Mouse (Mus musculus) CD8-positive naive resting alpha-beta T cell, adult 2 months (primary cell): ENCODE data around the gene Mmaa.

ENCODE experiments used
- DNase-seq, 2 experiments: peaks; one replicate each; pipeline ENCODE4 v3.0.0; 2022; ENCODE audit warnings: low read depth in 2 of 2, low spot score in 2 of 2

Gene Mmaa

DNA sequence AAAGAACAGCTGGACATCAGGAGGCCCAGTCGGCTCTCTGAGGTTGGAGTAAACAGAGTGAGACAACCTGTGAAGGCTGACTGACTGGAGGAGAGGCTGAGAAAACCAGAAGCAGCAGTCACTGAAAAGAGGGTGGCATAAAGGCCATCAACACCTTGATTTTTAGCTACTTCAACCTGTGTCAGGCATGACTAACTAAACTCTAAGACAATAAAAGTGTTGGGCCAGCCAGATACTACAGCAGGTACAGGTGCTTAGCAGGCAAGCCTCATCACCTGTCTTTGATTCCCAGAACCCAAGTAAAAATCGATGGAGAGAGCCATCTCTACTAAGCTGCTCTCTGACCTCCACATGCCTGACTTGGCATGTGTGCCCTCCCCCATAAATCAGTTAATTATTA lies 6.1 kb downstream of the Mmaa start:
- DNase-seq: no peak

DNA sequence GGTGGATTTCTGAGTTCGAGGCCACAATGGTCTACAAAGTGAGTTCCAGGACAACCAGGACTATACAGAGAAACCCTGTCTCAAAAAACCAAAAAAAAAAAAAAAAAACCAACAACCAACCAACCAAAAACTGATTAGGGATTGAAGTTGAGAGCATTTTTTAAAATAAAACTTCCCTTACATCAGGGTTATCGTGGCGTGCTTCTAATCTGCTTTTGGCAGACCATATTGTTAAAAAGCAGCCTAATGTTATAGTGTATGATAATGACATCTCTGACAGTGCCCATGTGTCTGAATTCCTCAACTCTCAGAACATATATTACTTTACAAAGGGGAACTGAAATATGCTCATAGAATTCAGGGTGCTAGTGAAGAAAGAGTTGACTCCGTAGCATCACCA lies 6.5 kb downstream of the Mmaa start:
- DNase-seq: no peak

DNA sequence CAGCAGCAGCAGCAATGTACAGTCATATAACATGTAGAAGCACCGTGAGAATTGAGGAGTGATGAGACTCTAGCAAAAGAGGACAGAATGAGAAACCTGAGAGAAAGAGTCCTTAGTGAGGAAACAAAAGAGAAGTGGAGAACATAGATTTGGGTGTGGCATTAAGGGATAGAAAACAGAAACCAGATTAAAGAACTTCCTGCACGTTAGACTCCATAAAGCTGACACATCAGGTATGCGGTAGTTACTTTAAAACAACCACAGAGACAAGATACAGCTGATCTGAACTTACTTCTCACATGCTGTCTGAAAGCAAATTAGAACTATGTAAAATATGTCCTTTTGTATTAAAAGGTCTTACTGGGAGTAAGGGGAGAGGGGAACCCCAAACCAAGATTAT lies 8.3 kb downstream of the Mmaa start:
- no peak for DNase-seq

DNA sequence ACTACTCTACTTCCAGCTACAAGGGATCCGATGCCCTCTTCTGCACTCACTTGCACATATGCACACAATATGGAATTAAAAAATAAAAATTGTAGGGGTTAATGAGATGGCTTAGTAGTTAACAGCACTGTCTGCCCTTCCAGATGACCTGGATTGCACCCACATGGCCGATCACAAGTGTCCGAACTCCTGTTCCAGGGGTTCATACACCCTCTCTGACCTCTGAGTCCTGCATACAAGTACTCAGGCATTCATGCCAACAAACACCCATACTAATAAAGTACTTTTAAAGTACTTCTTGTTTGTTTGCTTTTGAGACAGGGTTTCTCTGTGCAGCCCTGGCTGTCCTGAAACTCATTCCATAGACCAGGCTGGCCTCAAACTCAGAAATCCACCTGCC lies 10.1 kb downstream of the Mmaa start:
- no peak for DNase-seq

DNA sequence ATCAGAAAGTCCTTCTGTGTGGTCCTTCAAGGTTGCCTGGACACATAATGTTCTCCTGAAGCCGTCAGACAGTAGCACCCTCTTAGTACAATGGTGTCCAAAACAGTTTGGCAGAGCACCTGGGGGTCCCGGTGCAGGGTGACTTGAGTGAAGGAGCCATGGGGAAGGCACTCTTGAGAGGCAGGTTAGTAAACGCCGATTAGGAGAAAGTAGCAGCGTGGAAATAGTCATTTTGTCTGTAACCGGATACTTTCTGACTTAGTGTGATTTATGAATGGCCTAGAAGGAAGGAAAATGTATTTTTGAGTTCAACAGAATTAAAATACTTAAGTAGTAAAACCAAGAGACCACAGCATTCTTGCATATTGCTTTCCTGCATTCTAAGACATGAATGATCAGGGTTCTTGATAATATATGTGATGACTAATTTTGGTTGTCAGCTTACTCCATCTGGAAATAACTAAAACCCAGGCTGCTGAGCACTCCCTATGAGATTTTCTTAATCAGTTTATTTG lies 13.3 kb downstream of the Mmaa start:
- no peak for DNase-seq

DNA sequence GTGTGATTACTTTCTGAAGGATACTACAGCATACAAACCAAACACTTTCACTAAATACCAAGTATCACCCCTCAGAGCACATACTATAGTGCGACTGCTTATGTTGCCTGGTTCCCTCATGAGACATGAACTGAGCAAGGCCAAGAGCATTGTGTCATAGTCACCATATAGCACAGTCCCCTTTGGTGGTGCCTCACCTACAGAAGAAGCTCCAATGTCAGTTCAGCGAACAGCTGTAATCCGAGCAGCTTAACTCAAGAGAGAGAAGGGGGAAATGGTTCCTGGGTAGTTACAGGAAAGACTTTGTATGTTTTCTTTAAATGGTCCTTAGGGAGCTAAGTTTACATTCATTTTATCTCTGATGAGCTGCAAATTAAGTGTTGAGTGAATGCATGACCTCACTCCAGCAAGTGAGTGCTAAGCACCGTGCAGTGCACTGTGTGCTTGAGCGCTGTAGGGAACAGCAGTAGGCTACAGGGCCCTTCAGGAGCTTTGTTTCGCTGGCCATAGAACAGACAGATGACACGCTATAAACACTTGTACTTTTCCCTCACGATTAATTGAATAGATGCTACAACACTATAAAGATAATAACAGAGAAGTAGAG lies 17.4 kb downstream of the Mmaa start:
- DNase-seq: no peak

DNA sequence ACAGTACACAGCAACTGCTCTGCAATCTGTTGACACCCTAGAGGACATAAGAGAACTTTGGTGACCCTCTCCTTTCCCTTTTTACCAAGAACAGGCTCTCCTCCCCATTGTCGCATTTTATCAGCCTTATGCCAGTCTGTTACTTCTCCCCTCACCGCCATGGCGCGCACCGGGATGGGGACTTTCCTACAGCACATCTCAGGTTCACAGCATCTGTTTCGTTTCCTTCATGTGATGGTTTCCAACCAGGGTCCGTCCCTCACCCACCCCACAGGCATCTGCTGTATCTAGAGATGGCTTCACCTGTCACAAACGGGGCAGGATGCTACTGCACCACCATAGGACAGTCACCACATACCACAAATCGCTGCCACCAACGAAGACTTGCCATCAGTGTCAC lies 19.8 kb downstream of the Mmaa start:
- DNase-seq: no peak

DNA sequence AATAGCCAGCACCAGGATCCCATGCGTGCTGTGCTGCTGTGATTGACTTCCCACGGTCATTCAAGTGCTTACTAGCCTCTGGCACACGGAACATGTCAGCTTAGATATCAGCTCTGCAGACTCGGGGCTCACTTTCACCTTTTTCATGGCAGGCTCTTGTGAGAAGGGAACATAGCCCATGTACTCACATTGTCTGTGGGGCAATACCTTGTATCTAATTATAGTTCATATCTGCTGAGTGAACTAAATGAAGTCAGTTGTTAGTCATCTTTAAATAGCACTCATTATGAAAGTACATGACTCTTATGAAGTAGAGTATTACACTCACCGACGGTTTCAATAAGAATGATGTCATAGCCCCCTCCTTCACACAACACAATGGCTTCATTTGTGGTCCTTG lies 21.0 kb downstream of the Mmaa start:
- DNase-seq: no peak

DNA sequence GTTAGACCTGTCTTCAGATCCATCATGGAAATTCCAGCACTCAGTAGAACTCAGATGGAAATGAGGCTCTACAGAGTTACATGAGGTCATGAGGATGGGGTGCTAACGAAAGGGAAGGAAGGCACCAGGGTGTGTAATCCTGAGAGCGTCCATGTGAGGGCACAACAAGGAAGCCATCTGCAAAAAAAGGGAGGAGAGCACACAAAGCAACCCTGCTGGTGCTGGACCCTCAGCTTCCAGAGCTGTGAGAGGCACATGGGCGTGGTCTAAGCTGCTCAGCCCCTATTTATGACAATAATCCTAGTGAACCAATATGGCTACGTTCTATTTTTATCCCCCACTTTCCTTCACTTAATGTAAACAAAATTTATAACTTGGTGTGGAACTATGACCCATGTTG lies 22.1 kb downstream of the Mmaa start:
- DNase-seq: no peak

DNA sequence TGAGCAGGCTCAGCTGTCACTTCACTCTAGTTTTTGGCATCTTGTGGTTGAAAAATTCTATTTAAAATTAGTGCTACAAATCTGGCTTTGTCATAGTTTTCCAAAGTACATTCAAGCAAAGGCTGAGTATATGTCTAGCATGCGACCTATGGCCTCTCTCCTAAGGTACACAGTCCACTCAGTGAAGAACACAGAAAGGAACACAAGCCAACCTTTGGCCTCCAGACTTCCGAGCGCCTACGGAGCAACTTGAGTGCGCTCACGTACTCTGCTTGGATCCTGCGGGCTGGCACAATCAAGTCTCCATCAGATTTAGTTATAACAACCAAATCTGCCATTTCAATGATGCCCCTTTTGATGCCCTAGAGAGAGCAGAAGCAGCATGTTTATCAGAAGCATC lies 25.8 kb downstream of the Mmaa start:
- no peak for DNase-seq

DNA sequence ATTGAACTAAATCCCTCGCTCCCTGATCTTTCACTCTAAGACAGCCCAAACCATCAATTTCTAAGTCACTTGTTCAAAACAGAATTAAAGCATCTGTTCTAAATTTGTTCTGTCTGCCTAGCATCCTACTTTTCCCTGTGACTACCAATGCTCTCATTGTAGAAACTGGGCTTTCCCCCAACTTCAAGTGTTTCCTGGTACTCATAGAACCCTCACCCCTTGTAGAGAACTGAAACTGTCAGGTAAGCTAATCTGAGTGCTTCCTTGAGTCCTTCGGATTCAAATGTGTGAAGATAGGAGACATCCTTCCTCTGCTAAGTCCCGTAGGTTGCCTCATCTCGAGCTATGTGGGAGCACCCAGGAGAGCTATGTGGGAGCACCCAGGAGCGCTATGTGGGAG lies 32.8 kb downstream of the Mmaa start:
- no peak for DNase-seq

DNA sequence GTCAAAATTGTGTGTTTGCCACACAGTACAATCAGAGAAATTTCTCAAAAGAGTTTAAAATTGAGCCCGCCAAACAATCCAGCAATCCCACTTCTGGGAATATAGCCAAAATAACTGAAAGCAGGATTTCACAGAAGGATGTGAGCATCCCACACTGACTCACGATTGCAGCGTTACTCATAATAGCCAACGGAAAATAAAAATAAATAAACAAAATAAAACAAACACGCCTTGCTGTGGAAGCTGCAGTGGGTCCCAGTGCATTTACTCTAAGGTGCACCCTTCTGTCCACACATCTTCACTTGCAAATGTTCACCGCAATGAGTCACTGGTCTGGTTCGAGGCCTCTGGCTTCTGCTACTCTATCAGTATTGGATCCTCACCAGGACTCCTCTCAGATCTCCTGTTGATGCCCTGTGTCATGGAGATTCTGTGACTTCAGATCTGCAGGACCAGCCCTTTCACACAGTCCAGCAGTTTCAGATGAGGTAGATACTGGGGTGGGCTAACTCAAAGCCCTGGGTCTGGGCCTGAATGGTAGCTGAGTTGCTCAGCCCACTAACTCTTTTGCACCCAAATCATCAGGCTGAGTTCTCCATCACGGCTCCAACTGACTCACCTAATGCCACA lies 38.5 kb downstream of the Mmaa start:
- DNase-seq: no peak

DNA sequence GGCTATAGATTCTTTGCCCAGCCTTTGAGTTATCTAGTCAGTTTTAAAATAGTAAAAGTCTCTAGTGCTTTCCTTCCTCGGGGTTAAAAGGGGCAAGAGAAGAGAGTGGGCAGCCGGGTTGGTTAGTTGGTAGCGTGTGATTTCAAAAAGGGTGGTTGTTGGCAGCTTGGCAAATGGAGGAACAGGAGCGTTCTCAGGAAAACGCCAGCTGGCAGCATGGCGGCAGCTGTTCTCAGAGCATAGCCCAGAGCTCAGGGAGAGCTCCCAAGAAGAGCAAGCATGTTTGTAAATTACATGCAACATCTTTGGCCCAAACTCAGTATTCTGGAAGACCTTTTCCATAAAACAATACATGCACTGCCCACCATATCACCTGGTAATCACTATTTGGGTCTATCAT lies 41.0 kb downstream of the Mmaa start:
- no peak for DNase-seq

DNA sequence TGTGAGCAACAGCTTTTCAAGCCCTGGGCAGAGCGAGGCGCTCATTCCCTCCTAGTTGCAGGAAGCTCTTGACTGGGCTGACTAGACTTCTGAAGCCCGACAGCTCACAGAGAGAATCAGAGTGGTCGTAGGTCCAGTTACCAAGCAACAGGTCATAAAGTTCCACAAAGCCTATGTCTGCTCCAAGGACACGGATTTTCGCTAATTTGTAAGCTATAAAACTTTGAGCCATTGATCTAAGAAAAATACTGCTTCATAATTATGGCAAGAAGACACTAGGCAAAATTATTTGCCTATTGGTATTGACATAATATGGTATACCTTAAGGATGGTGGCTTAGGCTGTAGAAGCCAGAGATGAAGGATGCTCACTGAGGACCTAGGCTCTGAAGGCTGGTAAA lies 46.3 kb downstream of the Mmaa start, which contains the start of gene 1700011L22Rik:
Gene 1700011L22Rik, minus strand, starts transcription at position 101 of the 400 bp plus-strand sequence.
- DNase-seq: no peak

DNA sequence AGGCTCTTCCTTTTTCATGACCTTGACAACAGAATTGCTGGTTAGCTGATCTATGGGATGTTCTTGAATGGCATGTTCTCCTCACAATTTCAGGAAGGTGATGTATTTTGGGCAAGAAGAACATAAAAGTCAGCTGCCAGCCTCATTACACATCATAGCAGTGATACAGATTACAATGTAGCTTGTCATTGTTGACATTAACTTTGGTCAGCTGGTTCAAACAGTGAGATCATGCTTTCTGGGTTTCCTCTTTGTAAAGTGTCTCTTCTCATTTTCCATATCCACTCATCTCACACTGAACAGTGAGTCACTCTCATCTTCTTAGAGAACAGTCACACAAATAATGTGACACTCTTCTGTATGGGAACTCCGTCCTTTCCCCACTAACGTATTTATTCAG lies 51.3 kb downstream of the Mmaa start:
- DNase-seq: no peak

DNA sequence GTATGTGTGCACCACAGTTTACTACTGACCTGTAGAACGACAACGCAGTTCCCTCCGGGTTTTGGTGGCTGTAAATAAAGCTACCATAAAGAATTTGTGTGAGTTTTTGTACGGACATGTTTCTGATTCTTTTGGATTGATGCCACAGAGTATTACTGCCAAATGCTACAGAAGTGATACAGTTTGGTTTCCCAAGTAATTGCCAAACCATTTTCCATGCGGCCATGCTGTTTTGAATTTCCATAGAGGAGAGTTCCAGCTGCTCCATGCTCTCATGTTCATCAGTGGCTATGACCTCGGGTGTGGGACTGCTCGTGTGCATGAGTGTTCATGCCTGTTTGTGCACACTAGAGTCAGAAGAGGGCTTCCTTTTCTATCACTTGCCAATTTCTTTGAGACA lies 54.7 kb downstream of the Mmaa start:
- no peak for DNase-seq

DNA sequence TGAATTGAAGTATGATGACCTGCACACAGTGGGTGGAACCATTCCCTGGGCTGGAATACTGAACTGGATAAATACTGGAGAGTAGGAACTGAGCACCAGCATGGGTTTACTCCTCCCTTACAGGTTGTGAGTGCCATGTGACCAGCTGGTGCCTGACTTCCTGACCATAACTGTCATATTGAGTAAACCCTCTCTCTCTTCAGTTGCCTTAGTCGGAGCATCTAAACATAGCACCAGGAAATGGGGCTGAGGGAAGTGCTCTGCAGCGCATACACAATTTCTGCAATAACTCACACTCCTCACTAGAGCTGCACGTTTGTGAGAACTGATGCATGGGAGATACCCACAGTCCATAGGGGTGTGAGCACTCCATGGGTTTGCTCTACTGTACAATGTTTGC lies 55.4 kb downstream of the Mmaa start:
- no peak for DNase-seq

DNA sequence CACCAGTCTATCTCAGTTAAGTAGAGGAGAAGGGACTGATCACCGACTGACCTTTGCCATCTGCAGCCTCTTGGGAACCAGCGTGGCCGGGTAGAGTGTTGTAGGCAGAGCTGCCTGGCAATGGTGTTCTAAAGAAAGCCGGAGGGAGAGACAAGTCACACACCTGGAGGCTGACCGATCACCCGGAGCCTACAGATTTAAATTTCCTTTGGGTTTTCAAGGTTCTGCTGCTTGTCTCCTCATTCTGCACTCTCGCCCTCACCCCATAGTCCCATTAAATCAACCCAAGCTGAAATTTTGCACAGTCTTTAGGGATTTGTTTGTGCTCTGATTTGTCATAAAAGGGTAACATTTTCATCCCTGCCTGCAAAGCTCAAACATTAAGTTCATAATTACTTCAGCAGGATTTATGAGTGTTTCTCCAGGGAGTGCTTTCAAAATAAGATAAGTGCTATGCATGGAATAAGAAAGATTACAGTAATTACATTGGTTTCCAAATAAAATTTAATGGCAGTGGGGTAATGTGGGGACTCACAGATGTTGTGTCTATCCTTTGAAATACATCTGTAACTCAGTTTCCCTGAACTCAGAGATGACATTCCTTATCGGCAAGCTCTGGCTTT lies 65.4 kb downstream of the Mmaa start:
- no peak for DNase-seq

DNA sequence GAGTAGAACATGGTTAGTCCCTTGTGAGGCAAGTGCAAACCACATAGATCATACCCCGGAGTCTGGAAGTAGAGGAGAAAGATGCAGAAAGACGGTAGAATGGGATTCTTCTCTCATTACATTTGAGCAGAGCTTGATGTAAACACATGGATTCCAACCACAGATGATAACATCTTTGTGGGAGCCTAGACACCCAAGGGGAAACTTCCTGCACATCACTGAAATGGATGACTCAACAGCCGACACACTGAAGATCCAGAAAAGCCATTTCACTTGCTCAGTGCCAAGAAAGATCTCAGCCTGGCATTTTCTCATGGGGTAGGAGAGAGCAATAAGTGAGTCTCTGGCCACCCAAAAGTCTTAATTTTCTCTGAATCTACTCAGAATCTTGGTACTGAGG lies 66.8 kb downstream of the Mmaa start:
- no peak for DNase-seq

DNA sequence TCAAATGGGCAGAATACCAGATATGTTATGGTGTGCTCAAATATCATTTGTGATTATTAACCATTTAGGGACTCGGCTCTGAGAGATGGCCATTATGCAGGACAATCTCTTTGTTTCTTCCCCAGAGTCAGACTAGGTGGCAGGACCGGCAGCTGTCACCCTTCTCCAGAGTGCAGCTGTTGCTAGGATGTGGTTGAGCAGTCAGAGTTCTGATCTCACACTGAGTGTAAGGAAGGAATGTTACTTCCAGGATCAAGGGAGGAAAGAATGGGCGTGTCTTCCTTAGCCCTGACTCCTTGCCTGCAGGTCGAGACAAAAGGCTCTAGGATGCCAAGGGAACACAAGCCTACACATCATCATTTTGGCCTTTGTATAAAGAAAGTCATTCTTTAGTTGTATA lies 67.5 kb downstream of the Mmaa start:
- no peak for DNase-seq

DNA sequence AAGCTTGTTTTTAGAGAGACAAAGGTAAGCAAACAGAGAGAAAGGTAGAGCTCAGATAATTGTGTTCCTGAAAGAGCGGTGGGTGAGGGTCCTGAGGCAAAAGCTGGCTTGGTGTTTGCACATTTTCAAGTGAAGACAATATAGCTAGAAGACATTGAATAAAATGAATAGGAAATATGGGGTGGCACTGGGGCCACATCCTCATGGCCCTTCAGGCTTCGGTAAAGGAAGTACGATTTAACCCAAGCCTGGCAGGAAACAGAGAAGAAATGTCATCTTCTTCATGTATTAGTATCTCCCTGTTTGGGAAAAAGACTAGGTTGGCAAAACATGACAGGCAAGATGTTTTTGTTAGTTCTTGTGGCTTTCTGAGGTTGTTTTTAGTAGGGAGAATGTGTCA lies 68.7 kb downstream of the Mmaa start:
- DNase-seq: no peak

DNA sequence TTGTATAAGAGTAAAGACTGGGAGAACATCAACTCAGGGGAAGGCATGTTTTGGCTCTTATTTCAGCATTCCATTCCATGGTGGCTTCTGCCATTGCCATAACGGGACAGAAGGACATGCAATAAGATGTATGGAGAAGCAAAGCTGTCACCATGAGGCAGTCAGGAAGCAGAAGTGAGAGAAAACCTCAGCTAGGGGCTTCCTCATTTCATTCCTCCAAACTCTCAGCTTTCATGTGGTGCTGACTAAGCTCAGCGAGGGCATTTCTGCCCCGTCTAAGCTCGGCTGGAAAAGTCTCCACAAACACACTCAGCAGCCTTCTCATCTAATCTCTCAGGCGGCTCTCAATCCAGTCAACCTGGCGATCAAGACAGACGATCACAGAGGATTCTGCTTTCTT lies 69.2 kb downstream of the Mmaa start:
- no peak for DNase-seq

DNA sequence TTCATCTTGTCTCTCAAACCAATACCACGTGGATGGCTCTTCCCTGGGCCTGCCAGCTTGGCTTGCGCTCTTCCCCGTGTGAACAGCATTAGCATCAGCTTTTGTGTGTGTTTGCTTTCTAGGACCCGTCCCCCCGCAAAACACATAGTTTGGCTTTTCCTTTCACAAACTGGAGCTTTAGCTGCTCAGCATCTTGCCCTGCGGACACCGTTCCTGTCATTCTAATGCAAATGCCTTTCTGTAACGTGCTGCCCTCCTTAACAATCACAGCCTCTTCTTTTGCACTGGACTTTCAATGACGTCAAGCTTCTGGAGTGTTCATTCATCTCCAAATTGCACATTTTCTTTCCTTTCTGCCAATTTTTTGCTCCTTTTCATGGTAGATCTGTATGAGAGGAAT lies 70.4 kb downstream of the Mmaa start:
- no peak for DNase-seq
